Mouse (Mus musculus): Measurements from ENCODE around the gene Gpr19. TPM values are rescaled to one million over a fixed set of nuclear protein-coding genes. Genes with fewer than 3 reads are reported as not detected.

Gpr19 gene
- polyA plus RNA-seq (2015; fragmentation: Nextera tagmentation; extraction: Ambion mirVana): 44.7 and 46.8 TPM in 2 replicates

GRCm38 (mm10) chr6:134898095-134898965 lies at the start of gene Gpr19:
TSS of gene Gpr19 (minus strand) at chr6:134898578.
- Histone ChIP-seq H3K36me3 (ENCODE audit: control insufficient read depth, insufficient read depth, low read length) (no peaks in the 10 kb centered on the region), H3K9me3 (replicated peaks; ENCODE audit: control insufficient read depth, low read length, poor library complexity, severe bottlenecking) (no peaks in the 10 kb centered on the region), H3K27ac (ENCODE audit: low read length) (peak within 1 kb of the TSS; percentile 100), H3K27me3 (ENCODE audit: control insufficient read depth, insufficient read depth, low read depth, low read length) (no peaks in the 10 kb centered on the region), H3K4me3 (ENCODE audit: low read depth, low read length) (peak within 1 kb of the TSS; percentile 62), H3K9ac (ENCODE audit: low read depth, low read length) (peak within 1 kb of the TSS; percentile 91), H3K4me2 (ENCODE audit: low read length) (peak within 1 kb of the TSS; percentile 82), H3K4me1 (ENCODE audit: control insufficient read depth, insufficient read depth, low read length) (peaks cover 8% of the 10 kb centered on the region)
- peak; percentile 94 for ATAC-seq
- WGBS: under 1% methylated on average over 51 of the region's 51 CpGs

GRCm38 (mm10) chr6:134947311-134948087 lies 49.1 kb upstream of the Gpr19 start:
- Histone ChIP-seq H3K27me3 (ENCODE audit: control insufficient read depth, insufficient read depth, low read depth, low read length) (no peaks in the 10 kb centered on the region), H3K27ac (ENCODE audit: low read length) (no peak overlapping the region), H3K36me3 (ENCODE audit: control insufficient read depth, insufficient read depth, low read length) (no peaks in the 10 kb centered on the region), H3K9ac (ENCODE audit: low read depth, low read length) (no peak overlapping the region), H3K9me3 (replicated peaks; ENCODE audit: control insufficient read depth, low read length, poor library complexity, severe bottlenecking) (no peaks in the 10 kb centered on the region), H3K4me3 (ENCODE audit: low read depth, low read length) (no peak overlapping the region), H3K4me1 (ENCODE audit: control insufficient read depth, insufficient read depth, low read length) (no peaks in the 10 kb centered on the region), H3K4me2 (ENCODE audit: low read length) (no peak overlapping the region)
- WGBS: 48% methylated on average over 13 of the region's 13 CpGs
- ATAC-seq: no peak

GRCm38 (mm10) chr6:134946858-134947257 lies 48.5 kb upstream of the Gpr19 start:
- Histone ChIP-seq H3K9me3 (replicated peaks; ENCODE audit: control insufficient read depth, low read length, poor library complexity, severe bottlenecking) (no peaks in the 10 kb centered on the region), H3K27me3 (ENCODE audit: control insufficient read depth, insufficient read depth, low read depth, low read length) (no peaks in the 10 kb centered on the region), H3K9ac (ENCODE audit: low read depth, low read length) (no peak overlapping the region), H3K36me3 (ENCODE audit: control insufficient read depth, insufficient read depth, low read length) (no peaks in the 10 kb centered on the region), H3K27ac (ENCODE audit: low read length) (no peak overlapping the region), H3K4me1 (ENCODE audit: control insufficient read depth, insufficient read depth, low read length) (no peaks in the 10 kb centered on the region), H3K4me3 (ENCODE audit: low read depth, low read length) (no peak overlapping the region), H3K4me2 (ENCODE audit: low read length) (no peak overlapping the region)
- 85% methylated on average over 9 of the region's 9 CpGs for WGBS
- no peak for ATAC-seq

- no peaks in the 10 kb centered on the region for H3K36me3 ChIP-seq (ENCODE audit: control insufficient read depth, insufficient read depth, low read length)
- no peak overlapping the region for H3K4me3 ChIP-seq (ENCODE audit: low read depth, low read length)
- H3K4me1 ChIP-seq (ENCODE audit: control insufficient read depth, insufficient read depth, low read length): no peaks in the 10 kb centered on the region
- no peaks in the 10 kb centered on the region for H3K27me3 ChIP-seq (ENCODE audit: control insufficient read depth, insufficient read depth, low read depth, low read length)
- no peak for ATAC-seq
- WGBS: 74% methylated on average over 6 of the region's 6 CpGs
- no peaks in the 10 kb centered on the region for H3K9me3 ChIP-seq (replicated peaks; ENCODE audit: control insufficient read depth, low read length, poor library complexity, severe bottlenecking)
- H3K27ac ChIP-seq (ENCODE audit: low read length): no peak overlapping the region
- no peak overlapping the region for H3K4me2 ChIP-seq (ENCODE audit: low read length)
- no peak overlapping the region for H3K9ac ChIP-seq (ENCODE audit: low read depth, low read length)
Measured at GRCm38 (mm10) chr6:134946054-134946453, 47.7 kb upstream of the Gpr19 start.

- H3K27me3 ChIP-seq (ENCODE audit: control insufficient read depth, insufficient read depth, low read depth, low read length): no peaks in the 10 kb centered on the region
- no peak overlapping the region for H3K4me2 ChIP-seq (ENCODE audit: low read length)
- no peak overlapping the region for H3K9ac ChIP-seq (ENCODE audit: low read depth, low read length)
- H3K4me3 ChIP-seq (ENCODE audit: low read depth, low read length): no peak overlapping the region
- H3K36me3 ChIP-seq (ENCODE audit: control insufficient read depth, insufficient read depth, low read length): no peaks in the 10 kb centered on the region
- H3K4me1 ChIP-seq (ENCODE audit: control insufficient read depth, insufficient read depth, low read length): no peaks in the 10 kb centered on the region
- no peaks in the 10 kb centered on the region for H3K9me3 ChIP-seq (replicated peaks; ENCODE audit: control insufficient read depth, low read length, poor library complexity, severe bottlenecking)
- no peak overlapping the region for H3K27ac ChIP-seq (ENCODE audit: low read length)
- 86% methylated on average over 13 of the region's 13 CpGs for WGBS
- no peak for ATAC-seq
Measured at GRCm38 (mm10) chr6:134943759-134944407, 45.5 kb upstream of the Gpr19 start.

GRCm38 (mm10) chr6:134939781-134940180 lies 41.4 kb upstream of the Gpr19 start:
- H3K27me3 ChIP-seq (ENCODE audit: control insufficient read depth, insufficient read depth, low read depth, low read length): no peaks in the 10 kb centered on the region
- H3K36me3 ChIP-seq (ENCODE audit: control insufficient read depth, insufficient read depth, low read length): no peaks in the 10 kb centered on the region
- H3K4me3 ChIP-seq (ENCODE audit: low read depth, low read length): no peak overlapping the region
- H3K27ac ChIP-seq (ENCODE audit: low read length): no peak overlapping the region
- no peak overlapping the region for H3K9ac ChIP-seq (ENCODE audit: low read depth, low read length)
- ATAC-seq: no peak
- H3K4me2 ChIP-seq (ENCODE audit: low read length): no peak overlapping the region
- no peaks in the 10 kb centered on the region for H3K4me1 ChIP-seq (ENCODE audit: control insufficient read depth, insufficient read depth, low read length)
- H3K9me3 ChIP-seq (replicated peaks; ENCODE audit: control insufficient read depth, low read length, poor library complexity, severe bottlenecking): no peaks in the 10 kb centered on the region
- 93% methylated on average over 4 of the region's 4 CpGs for WGBS

- H3K36me3 ChIP-seq (ENCODE audit: control insufficient read depth, insufficient read depth, low read length): no peaks in the 10 kb centered on the region
- H3K9me3 ChIP-seq (replicated peaks; ENCODE audit: control insufficient read depth, low read length, poor library complexity, severe bottlenecking): no peaks in the 10 kb centered on the region
- H3K4me1 ChIP-seq (ENCODE audit: control insufficient read depth, insufficient read depth, low read length): no peaks in the 10 kb centered on the region
- H3K27ac ChIP-seq (ENCODE audit: low read length): no peak overlapping the region
- no peak overlapping the region for H3K4me2 ChIP-seq (ENCODE audit: low read length)
- H3K4me3 ChIP-seq (ENCODE audit: low read depth, low read length): no peak overlapping the region
- no peak overlapping the region for H3K9ac ChIP-seq (ENCODE audit: low read depth, low read length)
- no peak for ATAC-seq
- 94% methylated on average over 5 of the region's 5 CpGs for WGBS
- no peaks in the 10 kb centered on the region for H3K27me3 ChIP-seq (ENCODE audit: control insufficient read depth, insufficient read depth, low read depth, low read length)
Measured at GRCm38 (mm10) chr6:134934305-134934704, 35.9 kb upstream of the Gpr19 start.

GRCm38 (mm10) chr6:134933207-134933558 lies 34.8 kb upstream of the Gpr19 start:
- Histone ChIP-seq H3K4me2 (ENCODE audit: low read length) (no peak overlapping the region), H3K9ac (ENCODE audit: low read depth, low read length) (no peak overlapping the region), H3K4me1 (ENCODE audit: control insufficient read depth, insufficient read depth, low read length) (no peaks in the 10 kb centered on the region; the same call in 1 of the 2 replicates), H3K4me3 (ENCODE audit: low read depth, low read length) (no peak overlapping the region), H3K27me3 (ENCODE audit: control insufficient read depth, insufficient read depth, low read depth, low read length) (no peaks in the 10 kb centered on the region), H3K9me3 (replicated peaks; ENCODE audit: control insufficient read depth, low read length, poor library complexity, severe bottlenecking) (no peaks in the 10 kb centered on the region), H3K27ac (ENCODE audit: low read length) (no peak overlapping the region), H3K36me3 (ENCODE audit: control insufficient read depth, insufficient read depth, low read length) (no peaks in the 10 kb centered on the region)
- WGBS: 85% methylated on average over 2 of the region's 2 CpGs
- no peak for ATAC-seq
